In the genomic region with DNA sequence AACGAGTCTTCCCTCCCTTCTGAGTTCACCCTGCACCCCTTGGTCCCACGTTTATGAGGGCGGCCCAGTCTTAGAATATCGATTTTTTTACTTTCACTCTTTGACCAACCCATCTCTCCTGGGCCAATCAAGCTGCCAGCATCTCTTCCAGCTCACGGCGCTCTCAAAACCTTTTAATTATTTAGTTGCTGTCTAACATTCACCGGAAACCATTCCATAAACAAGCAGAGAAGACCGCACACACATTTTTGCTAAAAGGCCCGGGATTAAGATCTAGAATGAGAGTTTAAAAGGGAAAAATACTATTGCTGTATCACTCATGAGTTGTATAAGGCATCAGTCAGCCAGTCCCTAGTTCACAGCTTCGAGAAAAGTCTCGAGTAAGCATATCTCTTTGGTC, we compare ENCODE assay signal across 11 mouse cellular contexts. TPM values are rescaled to one million over a fixed set of nuclear protein-coding genes. Genes with fewer than 3 reads are reported as not detected.
A peak's percentile ranks its signal among the peaks of the same experiment; 100 is the strongest.
DNase-seq lines count a peak whose midpoint lies in the region; ATAC-seq lines count a peak whose summit lies in the region.
"Had no signal": no experiment of that assay in that cellular context is flagged by ENCODE, and none has a peak within 500 bp of the region (broad histone marks: within the 10 kb centered on the region; RNA-seq: fewer than 3 reads in every experiment).

No protein-coding gene starts in this region.

- H3K9ac ChIP-seq in kidney, embryonic 16.5 days (replicated peaks; ENCODE audit: low read length): peak overlapping the region; percentile 68
- H3K9ac ChIP-seq in embryonic facial prominence, embryonic 13.5 days: no peak overlapping the region
- H3K9ac ChIP-seq in hindbrain, embryonic 15.5 days: no peak overlapping the region
- H3K9ac ChIP-seq in midbrain, embryonic 15.5 days: no peak overlapping the region

- peaks cover 25% of the 10 kb centered on the region; the same call in 1 of the 2 replicates for H3K4me1 ChIP-seq in kidney, embryonic 16.5 days (ENCODE audit: insufficient read depth, low read length)
- peaks cover 52% of the 10 kb centered on the region for H3K4me1 ChIP-seq in embryonic facial prominence, embryonic 13.5 days
- peaks cover 31% of the 10 kb centered on the region for H3K4me1 ChIP-seq in hindbrain, embryonic 15.5 days (replicated peaks)
- H3K4me1 ChIP-seq in midbrain, embryonic 15.5 days: peaks cover 29% of the 10 kb centered on the region

- H3K27me3 ChIP-seq in kidney, embryonic 16.5 days (ENCODE audit: insufficient read depth, low read length): peaks cover 75% of the 10 kb centered on the region
- H3K27me3 ChIP-seq in embryonic facial prominence, embryonic 13.5 days: peaks cover 93% of the 10 kb centered on the region
- H3K27me3 ChIP-seq in hindbrain, embryonic 15.5 days: peaks cover 31% of the 10 kb centered on the region
- peaks cover 41% of the 10 kb centered on the region for H3K27me3 ChIP-seq in midbrain, embryonic 15.5 days (replicated peaks)

- no peak for ATAC-seq in kidney, embryonic 16.5 days (ENCODE audit: low FRiP score, low TSS enrichment)
- ATAC-seq in embryonic facial prominence, embryonic 13.5 days (ENCODE audit: insufficient number of reproducible peaks, insufficient read depth, low FRiP score, low TSS enrichment, low read depth): no peak
- ATAC-seq in hindbrain, embryonic 15.5 days (ENCODE audit: low FRiP score, low read depth): no peak
- no peak for ATAC-seq in midbrain, embryonic 15.5 days (replicated peaks)

- H3K4me3 ChIP-seq in kidney, embryonic 16.5 days (ENCODE audit: low read length): peak overlapping the region; percentile 55
- peak overlapping the region; percentile 54 for H3K4me3 ChIP-seq in embryonic facial prominence, embryonic 13.5 days
- no peak overlapping the region for H3K4me3 ChIP-seq in hindbrain, embryonic 15.5 days
- peak overlapping the region; percentile 43; the same call in 1 of the 2 replicates for H3K4me3 ChIP-seq in midbrain, embryonic 15.5 days

- no peaks in the 10 kb centered on the region for H3K36me3 ChIP-seq in kidney, embryonic 16.5 days (ENCODE audit: insufficient read depth, low read length)
- H3K36me3 ChIP-seq in embryonic facial prominence, embryonic 13.5 days: no peaks in the 10 kb centered on the region
- no peaks in the 10 kb centered on the region for H3K36me3 ChIP-seq in hindbrain, embryonic 15.5 days
- no peaks in the 10 kb centered on the region for H3K36me3 ChIP-seq in midbrain, embryonic 15.5 days (replicated peaks)
- H3K36me3 ChIP-seq: limb, embryonic 13.5 days had no signal

- H3K9me3 ChIP-seq in kidney, embryonic 16.5 days (ENCODE audit: low read length): no peaks in the 10 kb centered on the region
- H3K9me3 ChIP-seq in embryonic facial prominence, embryonic 13.5 days: no peaks in the 10 kb centered on the region
- no peaks in the 10 kb centered on the region for H3K9me3 ChIP-seq in hindbrain, embryonic 15.5 days
- H3K9me3 ChIP-seq in midbrain, embryonic 15.5 days: no peaks in the 10 kb centered on the region
- H3K9me3 ChIP-seq: limb, embryonic 13.5 days had no signal

- H3K4me2 ChIP-seq in kidney, embryonic 16.5 days (replicated peaks; ENCODE audit: low read depth, low read length): peak overlapping the region; percentile 90
- peak overlapping the region; percentile 90 for H3K4me2 ChIP-seq in embryonic facial prominence, embryonic 13.5 days
- peak overlapping the region; percentile 62 for H3K4me2 ChIP-seq in hindbrain, embryonic 15.5 days
- H3K4me2 ChIP-seq in midbrain, embryonic 15.5 days: peak overlapping the region; percentile 67

- WGBS in kidney, embryonic 16.5 days: 7% methylated on average over 11 of the region's 11 CpGs
- 6% methylated on average over 11 of the region's 11 CpGs for whole genome bisulfite sequencing in embryonic facial prominence, embryonic 13.5 days
- WGBS in hindbrain, embryonic 15.5 days: 3% methylated on average over 11 of the region's 11 CpGs
- 5% methylated on average over 11 of the region's 11 CpGs for WGBS in midbrain, embryonic 15.5 days

- peak overlapping the region; percentile 81; the same call in 1 of the 2 replicates for H3K27ac ChIP-seq in kidney, embryonic 16.5 days (ENCODE audit: low read length)
- no peak overlapping the region for H3K27ac ChIP-seq in embryonic facial prominence, embryonic 13.5 days
- H3K27ac ChIP-seq in hindbrain, embryonic 15.5 days (replicated peaks): no peak overlapping the region
- H3K27ac ChIP-seq in midbrain, embryonic 15.5 days: peak overlapping the region; percentile 81
- H3K27ac ChIP-seq: limb, embryonic 13.5 days had no signal

- no peak for DNase-seq in kidney, postnatal 14 days
- DNase-seq in ovary, postnatal 10 days (ENCODE audit: low spot score): no peak
- DNase-seq in gastrocnemius, postnatal 10 days: no peak
- DNase-seq: cerebellum, adult 9-10 months had no signal

RNA-seq across cellular contexts. Expression of gene 4930412O13Rik, which starts 0.8 kb away (rescaled TPM):
- 2.8 and 3.2 TPM in 2 replicates for polyA plus RNA-seq in kidney, embryonic 16.5 days (2015; fragmentation: Nextera tagmentation; extraction: Ambion mirVana)
- polyA plus RNA-seq in embryonic facial prominence, embryonic 13.5 days (2015; fragmentation: Nextera tagmentation; extraction: Ambion mirVana): 1.0 TPM in 1 of 2 replicates, not detected in the other
- polyA plus RNA-seq in hindbrain, embryonic 15.5 days (2015; fragmentation: Nextera tagmentation; extraction: Ambion mirVana): 0.45 and 0.48 TPM in 2 replicates
- polyA plus RNA-seq in midbrain, embryonic 15.5 days (2015; fragmentation: Nextera tagmentation; extraction: Ambion mirVana): 1.3 and 2.2 TPM in 2 replicates
- not detected for total RNA-seq in gastrocnemius, postnatal 10 days (2021)
- polyA plus RNA-seq: frontal cortex, adult 2 months had no signal

RNA-seq across cellular contexts. Expression of gene 9230102O04Rik, which starts 9.1 kb away (rescaled TPM):
- polyA plus RNA-seq in kidney, embryonic 16.5 days (2015; fragmentation: Nextera tagmentation; extraction: Ambion mirVana): 6.7 and 7.2 TPM in 2 replicates
- polyA plus RNA-seq in embryonic facial prominence, embryonic 13.5 days (2015; fragmentation: Nextera tagmentation; extraction: Ambion mirVana): 0.70 and 0.79 TPM in 2 replicates
- 0.69 and 1.2 TPM in 2 replicates for polyA plus RNA-seq in hindbrain, embryonic 15.5 days (2015; fragmentation: Nextera tagmentation; extraction: Ambion mirVana)
- polyA plus RNA-seq in midbrain, embryonic 15.5 days (2015; fragmentation: Nextera tagmentation; extraction: Ambion mirVana): 4.0 and 4.8 TPM in 2 replicates
- not detected for total RNA-seq in gastrocnemius, postnatal 10 days (2021)
- total RNA-seq: adrenal gland, postnatal 14 days had no signal
- polyA plus RNA-seq: frontal cortex, adult 2 months; limb, embryonic 13.5 days had no signal

RNA-seq across cellular contexts. Expression of gene Gata3, which starts 9.6 kb away (rescaled TPM):
- polyA plus RNA-seq in kidney, embryonic 16.5 days (2015; fragmentation: Nextera tagmentation; extraction: Ambion mirVana): 103 and 117 TPM in 2 replicates
- 21.7 and 29.8 TPM in 2 replicates for polyA plus RNA-seq in embryonic facial prominence, embryonic 13.5 days (2015; fragmentation: Nextera tagmentation; extraction: Ambion mirVana)
- polyA plus RNA-seq in hindbrain, embryonic 15.5 days (2015; fragmentation: Nextera tagmentation; extraction: Ambion mirVana): 28.8 and 32.3 TPM in 2 replicates
- polyA plus RNA-seq in midbrain, embryonic 15.5 days (2015; fragmentation: Nextera tagmentation; extraction: Ambion mirVana): 99.1 and 116 TPM in 2 replicates
- under 1 TPM; 0.19 to 0.23 TPM for total RNA-seq in gastrocnemius, postnatal 10 days (2021)
- polyA plus RNA-seq: frontal cortex, adult 2 months had no signal

Comparison
In these comparisons a context has a peak if more than half of its experiments do, and no peak if none do; other contexts are left out.
1. H3K27ac ChIP-seq: peak in kidney, embryonic 16.5 days (single experiment) and midbrain, embryonic 15.5 days (single experiment); none in embryonic facial prominence, embryonic 13.5 days (single experiment) and hindbrain, embryonic 15.5 days (single experiment).
2. Peak in every context shown above with its lines, with median percentiles within 50 percentile points of each other: H3K4me2 ChIP-seq.